Comparison of ENCODE assay signal across 10 mouse cellular contexts in genomic region chr1:39196676-39197375, GRCm38 (mm10). TPM values are rescaled to one million over a fixed set of nuclear protein-coding genes. Genes with fewer than 3 reads are reported as not detected.
A peak's percentile ranks its signal among the peaks of the same experiment; 100 is the strongest.
DNase-seq lines count a peak whose midpoint lies in the region; ATAC-seq and TF ChIP-seq lines count a peak whose summit lies in the region.
"Had no signal": no experiment of that assay in that cellular context is flagged by ENCODE, and none has a peak within 500 bp of the region (broad histone marks: within the 10 kb centered on the region; RNA-seq: fewer than 3 reads in every experiment).

No protein-coding gene starts in this region.

- H3K9ac ChIP-seq in hindbrain, embryonic 16.5 days (ENCODE audit: low read depth, low read length) = no peak overlapping the region

- no peak overlapping the region for H3K4me2 ChIP-seq in hindbrain, embryonic 16.5 days (ENCODE audit: low read length)

- ATAC-seq in Patski = peak; percentile 49
- peak; percentile 51 to 63; a peak in 3 of 4 replicates for ATAC-seq in hematopoietic stem cell, adult 5-6 weeks (replicated peaks in 1 of 2; ENCODE audit: insufficient read depth in 1 of 2, low FRiP score in 2 of 2, low TSS enrichment in 1 of 2, low read depth in 1 of 2, poor library complexity in 2 of 2, severe bottlenecking in 2 of 2)
- ATAC-seq in hindbrain, embryonic 16.5 days = no peak

- H3K4me1 ChIP-seq in small intestine, adult 2 months (ENCODE audit: control insufficient read depth, insufficient read depth, insufficient read length, low read length) = peaks cover 20% of the 10 kb centered on the region
- H3K4me1 ChIP-seq in hindbrain, embryonic 16.5 days (ENCODE audit: control insufficient read depth, insufficient read depth, low read depth, low read length) = peaks cover 23% of the 10 kb centered on the region

- in situ Hi-C loops in Patski (cut with MboI; ENCODE audit: low pct_unique_long_range_greater_than_20kb) = no loop called here

- CTCF ChIA-PET in Patski (lab: Charles Lee) = interaction anchor here (1.0 to 2.2 kb wide), 3 partner anchors 10 to 17 kb away, joined by 3 to 8 read pairs (median 3); no protein-coding TSS in a partner anchor

- WGBS in small intestine, adult 2 months = 9% methylated on average over 12 of the region's 12 CpGs
- 55% methylated on average over 12 of the region's 12 CpGs for WGBS in hindbrain, embryonic 16.5 days

- no peak overlapping the region for H3K27ac ChIP-seq in left cerebral cortex, adult 2 months
- H3K27ac ChIP-seq in small intestine, adult 2 months (ENCODE audit: insufficient read depth, low read depth, low read length) = peak overlapping the region; percentile 88
- H3K27ac ChIP-seq in hindbrain, embryonic 16.5 days (ENCODE audit: low read depth, low read length) = no peak overlapping the region

- intact Hi-C loops in left cerebral cortex, adult 2 months (cut with DNase I) = loop anchor here (5.0 to 10.0 kb wide), 2 partner anchors 145 to 338 kb away; partner anchors contain the start of gene Cnot11

- POLR2A ChIA-PET in Patski (lab: Charles Lee) = no interaction called here

- no peaks in the 10 kb centered on the region for H3K36me3 ChIP-seq in small intestine, adult 2 months (ENCODE audit: control insufficient read depth, insufficient read depth, low read length)
- no peaks in the 10 kb centered on the region for H3K36me3 ChIP-seq in hindbrain, embryonic 16.5 days (ENCODE audit: control insufficient read depth, insufficient read depth, low read length)

- no peaks in the 10 kb centered on the region for H3K9me3 ChIP-seq in hindbrain, embryonic 16.5 days (ENCODE audit: control insufficient read depth, low read length)

- no peak for DNase-seq in left cerebral cortex, adult 2 months (ENCODE audit: extremely low spot score in 1 of 2, low spot score in 2 of 2)
- no peak for DNase-seq in left cerebral cortex, adult 9 months (ENCODE audit: low spot score in 2 of 2)
- DNase-seq in Patski (ENCODE audit: low read depth, low spot score) = peak; percentile 68
- DNase-seq in frontal cortex, adult 2 months (ENCODE audit: extremely low spot score in 1 of 2, low spot score in 1 of 2) = no peak
- no peak for DNase-seq in heart, adult 8-10 months (ENCODE audit: low spot score)
- DNase-seq: cerebellum, adult 9-11 months had no signal

- H3K4me3 ChIP-seq in left cerebral cortex, adult 2 months = peak overlapping the region; percentile 10; the same call in 1 of the 2 replicates
- peak overlapping the region; percentile 6; the same call in 1 of the 2 replicates for H3K4me3 ChIP-seq in small intestine, adult 2 months (ENCODE audit: low read depth, low read length)
- no peak overlapping the region for H3K4me3 ChIP-seq in hindbrain, embryonic 16.5 days (ENCODE audit: low read length)

- no peaks in the 10 kb centered on the region for H3K27me3 ChIP-seq in Patski
- no peaks in the 10 kb centered on the region for H3K27me3 ChIP-seq in small intestine, adult 2 months (ENCODE audit: control insufficient read depth, insufficient read depth, low read length)
- peaks cover 11% of the 10 kb centered on the region for H3K27me3 ChIP-seq in hindbrain, embryonic 16.5 days (replicated peaks; ENCODE audit: control insufficient read depth, insufficient read depth, low read length)

- TF ChIP-seq CTCF in left cerebral cortex, adult 2 months (IDR thresholded peaks at IDR 0.05) = peak; percentile 46
- no peak for TF ChIP-seq CTCF in Patski (IDR thresholded peaks at IDR 0.05)
- peak; percentile 10; the same call in 1 of the 2 replicates for TF ChIP-seq CTCF in small intestine, adult 2 months (IDR thresholded peaks at IDR 0.05; ENCODE audit: extremely low read depth, insufficient read length, insufficient replicate concordance, low read depth, low read length)

- no peak for TF ChIP-seq POLR2A in small intestine, adult 2 months (IDR thresholded peaks at IDR 0.05; ENCODE audit: low read depth, low read length)

RNA-seq across cellular contexts. Expression of gene Npas2, which starts 3.3 kb away (rescaled TPM):
- 10 to 100 TPM; 65.7 to 75.6 TPM for total RNA-seq in left cerebral cortex, adult 2 months (2021)
- 9.8 TPM for polyA plus RNA-seq in Patski (2021)
- total RNA-seq in hematopoietic stem cell, adult 5-6 weeks (2017) = 0.50 and 1.4 TPM in 2 replicates
- 16.1 and 77.6 TPM in 2 replicates for polyA plus RNA-seq in small intestine, adult 2 months (2012; rRNA removed)
- 19.5 and 21.1 TPM in 2 replicates for polyA plus RNA-seq in frontal cortex, adult 2 months (2012; rRNA removed)
- 1 to 10 TPM in 3 of 4 experiments, under 1 TPM in 1; 0.92 to 1.9 (median 1.6) TPM for total RNA-seq in heart, adult 8-10 months (2022)
- polyA plus RNA-seq in hindbrain, embryonic 16.5 days (2015; fragmentation: Nextera tagmentation; extraction: Ambion mirVana) = 1.2 and 1.3 TPM in 2 replicates
- total RNA-seq: liver, adult 2 months had no signal
